Mouse (Mus musculus): ENCODE data around the gene Nhsl2. TPM values are rescaled to one million over a fixed set of nuclear protein-coding genes. Genes with fewer than 3 reads are reported as not detected.

The Nhsl2 gene
- polyA plus RNA-seq, 1 experiment from 2014 or later, result 7.2 TPM

DNA sequence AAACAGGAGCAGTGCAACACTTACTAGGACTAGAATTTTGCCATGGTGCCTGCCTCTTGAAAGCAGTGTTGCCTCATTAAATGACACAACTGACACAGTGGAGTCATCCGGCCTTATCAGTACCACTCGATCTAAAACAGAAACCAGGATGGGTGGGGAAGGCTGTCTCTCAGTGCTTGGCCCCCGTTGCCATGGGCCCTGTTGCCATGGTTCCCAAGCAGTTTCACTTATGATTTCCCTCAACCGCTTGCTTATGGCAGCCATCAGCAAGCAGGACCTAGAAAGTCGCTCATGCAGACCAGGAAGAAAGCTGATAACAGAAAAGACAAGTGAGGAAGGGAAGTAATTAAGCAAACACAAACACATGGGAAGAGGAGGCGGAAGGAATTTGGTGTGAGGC, 182.7 kb downstream of the Nhsl2 start:
- 37% methylated on average over 6 of the region's 6 CpGs for WGBS
- no peaks in the 10 kb centered on the region for H3K27me3 ChIP-seq
- H3K4me2 ChIP-seq, result no peak overlapping the region
- H3K27ac ChIP-seq, result no peak overlapping the region
- ATAC-seq (ENCODE audit: borderline replicate concordance, extremely low read depth, low FRiP score, low TSS enrichment), result no peak; the same call in 1 of the 2 replicates
- H3K36me3 ChIP-seq, result no peaks in the 10 kb centered on the region
- no peak overlapping the region for H3K9ac ChIP-seq
- H3K4me1 ChIP-seq, result peaks cover 6% of the 10 kb centered on the region; the same call in 1 of the 2 replicates
- H3K4me3 ChIP-seq, result no peak overlapping the region
- H3K9me3 ChIP-seq, result no peaks in the 10 kb centered on the region

DNA sequence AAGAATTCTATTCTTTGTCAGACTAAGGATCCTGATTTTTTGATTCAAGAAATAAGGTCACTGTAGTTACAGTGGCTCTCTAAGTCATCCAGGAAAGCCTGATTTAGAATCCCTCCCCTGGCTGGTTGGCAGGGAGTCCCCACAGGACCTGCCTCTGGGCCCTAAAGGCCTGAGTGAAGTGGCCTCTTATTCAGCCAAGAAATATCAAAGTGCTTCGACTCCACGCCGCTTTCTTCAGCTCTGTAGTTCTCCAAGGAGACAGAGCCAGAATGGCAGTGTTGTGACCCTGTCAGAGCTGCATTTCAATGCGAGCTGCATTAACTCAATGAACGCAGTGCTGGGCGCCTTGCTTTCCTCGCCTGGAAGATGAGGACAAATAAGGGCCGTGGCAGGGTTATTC, 183.2 kb downstream of the Nhsl2 start:
- no peaks in the 10 kb centered on the region for H3K27me3 ChIP-seq
- ATAC-seq (ENCODE audit: borderline replicate concordance, extremely low read depth, low FRiP score, low TSS enrichment), result no peak
- H3K9ac ChIP-seq, result no peak overlapping the region
- H3K27ac ChIP-seq, result no peak overlapping the region
- peaks cover 6% of the 10 kb centered on the region; the same call in 1 of the 2 replicates for H3K4me1 ChIP-seq
- H3K4me3 ChIP-seq, result no peak overlapping the region
- H3K9me3 ChIP-seq, result no peaks in the 10 kb centered on the region
- no peaks in the 10 kb centered on the region for H3K36me3 ChIP-seq
- 61% methylated on average over 8 of the region's 8 CpGs for WGBS
- no peak overlapping the region for H3K4me2 ChIP-seq

DNA sequence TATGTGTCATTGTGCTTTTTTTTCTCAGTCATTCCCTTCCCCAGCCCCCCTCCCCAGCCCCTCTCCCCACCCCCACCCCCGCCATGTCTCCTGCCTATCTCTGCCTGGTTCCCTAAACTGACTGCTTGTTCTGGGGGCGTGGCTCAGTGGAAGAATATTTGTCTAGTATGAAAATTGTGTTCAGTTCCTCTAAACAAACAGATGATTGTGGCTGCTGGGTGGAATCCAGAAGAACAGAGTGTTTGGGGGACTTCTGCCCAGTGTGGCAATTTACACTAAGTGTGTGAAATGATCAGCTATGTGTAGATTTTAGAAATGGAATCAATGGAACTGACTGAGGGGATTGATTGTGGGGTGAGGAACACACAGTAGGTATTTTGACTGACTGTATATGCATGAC, 184.4 kb downstream of the Nhsl2 start:
- H3K4me2 ChIP-seq, result no peak overlapping the region
- no peaks in the 10 kb centered on the region for H3K36me3 ChIP-seq
- no peak for ATAC-seq (ENCODE audit: borderline replicate concordance, extremely low read depth, low FRiP score, low TSS enrichment)
- H3K9me3 ChIP-seq, result no peaks in the 10 kb centered on the region
- no peak overlapping the region for H3K27ac ChIP-seq
- no peaks in the 10 kb centered on the region for H3K27me3 ChIP-seq
- peaks cover 9% of the 10 kb centered on the region; the same call in 1 of the 2 replicates for H3K4me1 ChIP-seq
- H3K9ac ChIP-seq, result no peak overlapping the region
- no peak overlapping the region for H3K4me3 ChIP-seq
- WGBS, result 67% methylated on average over 2 of the region's 2 CpGs

DNA sequence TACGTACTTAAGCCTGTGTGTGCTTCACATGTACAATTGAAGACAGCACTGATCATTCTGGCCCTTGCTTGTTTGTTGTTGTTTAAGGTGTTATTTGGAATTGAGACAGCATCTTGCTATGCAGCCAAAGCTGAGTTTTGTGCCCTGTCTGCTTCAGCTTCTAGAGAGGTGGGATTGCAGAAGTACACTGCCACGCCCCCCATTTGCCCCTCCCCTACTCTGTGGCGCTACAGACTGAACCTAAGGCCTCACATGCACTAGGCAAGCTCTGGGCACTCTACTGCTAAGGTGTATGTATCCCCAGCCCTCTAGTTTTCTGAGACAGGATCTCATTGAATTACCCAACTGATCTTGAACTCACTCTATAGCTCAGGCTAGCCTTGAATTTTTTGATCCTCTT, 186.5 kb downstream of the Nhsl2 start:
- 36% methylated on average over 3 of the region's 3 CpGs for WGBS
- peaks cover 9% of the 10 kb centered on the region; the same call in 1 of the 2 replicates for H3K4me1 ChIP-seq
- H3K9ac ChIP-seq, result no peak overlapping the region
- H3K27me3 ChIP-seq, result no peaks in the 10 kb centered on the region
- ATAC-seq (ENCODE audit: borderline replicate concordance, extremely low read depth, low FRiP score, low TSS enrichment), result no peak
- H3K36me3 ChIP-seq, result no peaks in the 10 kb centered on the region
- H3K4me2 ChIP-seq, result no peak overlapping the region
- H3K27ac ChIP-seq, result no peak overlapping the region
- H3K9me3 ChIP-seq, result no peaks in the 10 kb centered on the region
- no peak overlapping the region for H3K4me3 ChIP-seq

DNA sequence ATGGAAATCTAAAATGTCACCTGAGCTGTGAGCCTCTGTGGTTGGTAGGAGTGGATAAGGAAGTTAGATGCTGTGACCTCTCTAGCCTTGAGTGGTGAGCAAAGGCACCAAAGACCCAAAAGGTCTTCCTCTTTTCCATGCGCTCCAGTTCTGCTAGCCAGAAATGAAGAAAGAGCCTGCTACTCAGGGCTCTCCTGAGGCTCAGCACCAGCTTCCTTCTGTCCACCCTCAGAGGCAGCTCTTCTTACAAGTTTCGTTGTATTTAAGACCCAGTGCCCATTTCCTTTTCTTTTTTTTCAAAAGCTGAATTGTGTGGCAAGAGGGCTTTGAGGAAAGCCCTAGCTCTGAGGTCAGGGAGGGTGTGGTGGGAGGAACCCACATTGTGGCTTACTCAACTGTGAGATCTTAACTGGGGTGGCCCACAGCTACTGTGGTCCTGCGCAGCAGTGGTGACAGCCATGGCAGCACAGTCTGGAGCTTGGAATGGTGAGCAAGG, 187.7 kb downstream of the Nhsl2 start:
- Histone ChIP-seq H3K9me3 (no peaks in the 10 kb centered on the region), H3K4me3 (no peak overlapping the region), H3K27me3 (no peaks in the 10 kb centered on the region), H3K36me3 (no peaks in the 10 kb centered on the region), H3K4me1 (peaks cover 4% of the 10 kb centered on the region; the same call in 1 of the 2 replicates), H3K4me2 (no peak overlapping the region), H3K27ac (no peak overlapping the region), H3K9ac (no peak overlapping the region)
- 84% methylated on average over 3 of the region's 3 CpGs for WGBS
- no peak for ATAC-seq (ENCODE audit: borderline replicate concordance, extremely low read depth, low FRiP score, low TSS enrichment)

DNA sequence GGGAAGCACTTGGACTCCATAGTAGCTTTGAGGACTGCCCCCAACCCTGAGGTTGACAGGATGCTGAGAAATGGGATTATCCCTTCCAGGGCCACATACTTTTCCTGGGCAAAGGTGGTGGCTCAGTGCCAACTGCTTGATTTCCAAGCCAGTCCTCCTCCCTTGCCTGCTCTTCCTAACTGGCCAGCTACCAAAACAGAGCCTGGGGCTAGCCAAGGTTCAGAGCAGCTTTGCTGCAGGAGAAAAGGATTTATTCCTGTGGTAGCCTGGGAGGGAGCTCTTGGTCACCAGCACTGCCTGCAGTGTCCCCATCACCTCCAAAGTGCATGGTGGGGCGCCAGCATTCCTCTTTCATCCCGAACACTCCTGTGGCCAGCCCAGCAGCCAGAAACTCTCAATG, 188.3 kb downstream of the Nhsl2 start:
- Histone ChIP-seq H3K4me3 (no peak overlapping the region), H3K4me2 (no peak overlapping the region), H3K36me3 (no peaks in the 10 kb centered on the region), H3K9ac (no peak overlapping the region), H3K4me1 (0 out of 2 replicates have a peak, but pooled peaks cover 3% of the 10 kb centered on the region), H3K9me3 (no peaks in the 10 kb centered on the region), H3K27me3 (no peaks in the 10 kb centered on the region), H3K27ac (no peak overlapping the region)
- no peak for ATAC-seq (ENCODE audit: borderline replicate concordance, extremely low read depth, low FRiP score, low TSS enrichment)
- 51% methylated on average over 2 of the region's 2 CpGs for WGBS

DNA sequence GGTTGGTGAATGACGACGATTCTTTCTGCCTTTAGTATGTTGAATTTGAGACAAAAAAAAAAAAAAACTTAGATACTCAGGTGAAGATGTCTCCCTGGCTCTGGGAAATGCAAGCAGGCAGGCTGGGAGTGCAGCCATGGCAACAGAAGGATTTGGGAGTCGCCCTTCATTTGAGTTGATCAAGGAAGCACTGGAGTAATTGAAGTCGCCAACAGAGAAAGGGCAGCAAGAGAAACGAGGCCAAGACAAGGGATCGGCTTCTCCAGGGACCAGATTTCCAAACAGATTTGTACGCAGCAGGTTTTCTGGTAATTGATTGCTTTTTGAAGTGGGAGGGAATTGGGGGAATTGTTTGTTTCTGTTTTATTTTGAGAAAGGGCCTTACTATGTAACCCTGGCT, 192.4 kb downstream of the Nhsl2 start:
- H3K4me1 ChIP-seq, result 0 out of 2 replicates have a peak, but pooled peaks cover 3% of the 10 kb centered on the region
- no peak overlapping the region for H3K27ac ChIP-seq
- H3K4me3 ChIP-seq, result no peak overlapping the region
- H3K27me3 ChIP-seq, result no peaks in the 10 kb centered on the region; the same call in 1 of the 2 replicates
- ATAC-seq (ENCODE audit: borderline replicate concordance, extremely low read depth, low FRiP score, low TSS enrichment), result no peak
- no peak overlapping the region for H3K4me2 ChIP-seq
- WGBS, result 68% methylated on average over 7 of the region's 7 CpGs
- no peak overlapping the region for H3K9ac ChIP-seq
- no peaks in the 10 kb centered on the region for H3K36me3 ChIP-seq
- H3K9me3 ChIP-seq, result no peaks in the 10 kb centered on the region

DNA sequence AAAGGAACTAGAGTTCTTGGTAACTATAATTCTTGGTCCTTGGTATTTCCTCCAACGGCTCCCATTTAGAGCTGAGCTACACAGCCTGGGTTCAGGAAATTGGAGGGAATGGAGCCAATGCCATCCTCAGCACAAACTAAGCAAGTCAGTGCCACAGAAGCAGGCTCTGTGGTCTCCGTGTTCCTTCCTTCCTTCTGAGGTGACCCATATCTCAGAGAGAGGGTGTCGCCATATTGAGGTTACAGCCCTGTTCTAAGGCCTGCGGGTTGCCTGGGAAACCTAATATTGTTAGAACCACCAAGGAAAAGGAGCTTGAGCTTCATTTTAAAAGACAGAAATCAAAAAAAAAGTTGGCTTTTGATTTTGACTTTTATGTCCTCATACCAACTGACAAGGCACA, 193.2 kb downstream of the Nhsl2 start:
- Histone ChIP-seq H3K4me3 (no peak overlapping the region), H3K27ac (no peak overlapping the region), H3K27me3 (no peaks in the 10 kb centered on the region; the same call in 1 of the 2 replicates), H3K4me1 (0 out of 2 replicates have a peak, but pooled peaks cover 3% of the 10 kb centered on the region), H3K9ac (no peak overlapping the region), H3K4me2 (no peak overlapping the region), H3K9me3 (no peaks in the 10 kb centered on the region), H3K36me3 (no peaks in the 10 kb centered on the region)
- no peak for ATAC-seq (ENCODE audit: borderline replicate concordance, extremely low read depth, low FRiP score, low TSS enrichment)
- 83% methylated on average over 4 of the region's 4 CpGs for WGBS

DNA sequence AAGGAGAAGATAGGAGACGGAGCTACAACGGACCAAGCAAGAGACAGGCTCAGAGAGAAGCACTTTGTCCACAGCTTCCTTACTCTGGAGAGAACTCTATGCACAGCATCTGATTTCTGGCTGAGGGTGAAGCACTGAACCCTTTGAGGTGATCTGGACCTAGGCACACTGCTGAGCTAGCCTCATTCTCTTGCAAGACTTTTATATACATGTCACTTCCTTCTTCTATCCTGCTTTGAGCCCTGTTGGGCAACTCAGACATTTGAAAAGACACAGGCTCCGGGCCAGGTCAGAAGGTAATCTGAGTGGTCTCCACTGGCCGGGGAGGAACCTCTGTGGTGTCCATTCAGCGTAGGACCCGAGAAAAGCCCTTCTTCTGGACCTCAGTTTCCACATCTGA, 201.4 kb downstream of the Nhsl2 start:
- Histone ChIP-seq H3K4me2 (no peak overlapping the region), H3K4me3 (no peak overlapping the region), H3K36me3 (no peaks in the 10 kb centered on the region), H3K9ac (no peak overlapping the region), H3K9me3 (no peaks in the 10 kb centered on the region), H3K27me3 (no peaks in the 10 kb centered on the region; the same call in 1 of the 2 replicates), H3K4me1 (no peaks in the 10 kb centered on the region), H3K27ac (no peak overlapping the region)
- ATAC-seq (ENCODE audit: borderline replicate concordance, extremely low read depth, low FRiP score, low TSS enrichment), result no peak
- WGBS, result 84% methylated on average over 6 of the region's 6 CpGs

DNA sequence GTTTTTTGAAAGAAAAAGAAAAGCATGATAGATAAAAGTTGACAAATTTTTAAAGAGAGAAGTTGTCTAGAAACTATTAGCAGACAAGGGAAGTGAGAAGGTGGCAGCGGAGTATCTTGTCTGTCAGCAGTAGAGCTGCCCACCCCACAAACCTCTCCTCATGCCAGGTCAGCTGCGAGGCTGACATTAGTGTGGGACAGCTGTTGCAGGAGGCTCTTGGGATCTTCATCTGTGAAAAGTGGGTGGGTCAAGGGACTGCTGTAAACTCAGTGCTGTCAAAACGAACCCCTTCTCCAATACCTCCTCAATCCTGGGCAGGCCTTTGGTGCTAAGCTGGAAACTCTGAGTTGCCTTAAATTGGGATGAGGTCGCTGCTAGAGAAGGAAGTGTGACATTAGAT, 202.0 kb downstream of the Nhsl2 start:
- H3K27me3 ChIP-seq, result no peaks in the 10 kb centered on the region
- no peak for ATAC-seq (ENCODE audit: borderline replicate concordance, extremely low read depth, low FRiP score, low TSS enrichment)
- H3K27ac ChIP-seq, result no peak overlapping the region
- no peak overlapping the region for H3K9ac ChIP-seq
- no peaks in the 10 kb centered on the region for H3K4me1 ChIP-seq
- no peak overlapping the region for H3K4me3 ChIP-seq
- 71% methylated on average over 4 of the region's 4 CpGs for WGBS
- no peaks in the 10 kb centered on the region for H3K9me3 ChIP-seq
- H3K36me3 ChIP-seq, result no peaks in the 10 kb centered on the region
- H3K4me2 ChIP-seq, result no peak overlapping the region

DNA sequence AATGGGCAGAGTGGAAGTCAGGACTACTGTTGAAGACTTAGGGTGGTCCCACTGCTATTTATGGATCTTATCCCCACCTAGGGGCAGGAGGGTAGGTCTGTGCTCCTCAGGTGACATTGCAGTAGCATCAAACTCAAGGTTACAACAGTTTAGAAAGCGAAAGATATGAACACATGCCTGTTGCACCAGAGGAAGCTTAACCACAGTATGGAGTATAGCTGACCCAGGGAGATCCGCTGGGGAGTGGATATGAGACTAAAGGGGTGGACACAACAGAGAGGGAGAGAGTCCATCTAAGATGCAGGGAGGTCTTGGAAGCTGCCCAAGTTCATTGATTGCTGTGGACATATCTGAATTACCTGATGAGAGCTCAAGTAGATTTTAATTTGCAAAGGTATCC, 204.2 kb downstream of the Nhsl2 start:
- Histone ChIP-seq H3K4me3 (no peak overlapping the region), H3K36me3 (no peaks in the 10 kb centered on the region), H3K4me2 (no peak overlapping the region), H3K27me3 (no peaks in the 10 kb centered on the region), H3K9me3 (no peaks in the 10 kb centered on the region), H3K27ac (no peak overlapping the region), H3K4me1 (no peaks in the 10 kb centered on the region), H3K9ac (no peak overlapping the region)
- 82% methylated on average over 2 of the region's 2 CpGs for WGBS
- ATAC-seq (ENCODE audit: borderline replicate concordance, extremely low read depth, low FRiP score, low TSS enrichment), result no peak

DNA sequence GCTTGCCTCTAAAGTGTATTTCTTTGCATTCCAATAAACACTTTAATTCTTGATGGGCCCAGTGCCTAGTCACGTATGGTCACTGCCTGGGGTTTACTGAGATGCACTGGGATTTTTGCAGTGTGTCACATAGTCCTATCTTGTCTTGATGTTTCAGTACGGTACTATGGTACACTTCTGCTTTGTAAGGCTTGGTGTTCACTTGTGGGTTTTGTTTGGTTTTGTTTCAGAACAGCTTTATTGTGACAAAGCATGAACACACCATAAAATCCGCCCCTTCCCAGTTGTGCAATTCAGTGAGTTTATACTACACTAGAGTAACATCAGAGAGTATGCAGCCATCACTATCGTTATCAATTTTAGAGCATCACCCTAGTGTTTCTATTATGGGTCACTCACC, 204.8 kb downstream of the Nhsl2 start:
- H3K27me3 ChIP-seq, result no peaks in the 10 kb centered on the region
- no peak overlapping the region for H3K4me2 ChIP-seq
- no peaks in the 10 kb centered on the region for H3K9me3 ChIP-seq
- H3K9ac ChIP-seq, result no peak overlapping the region
- H3K4me1 ChIP-seq, result no peaks in the 10 kb centered on the region
- no peak overlapping the region for H3K4me3 ChIP-seq
- no peaks in the 10 kb centered on the region for H3K36me3 ChIP-seq
- H3K27ac ChIP-seq, result no peak overlapping the region
- WGBS, result 81% methylated on average over 4 of the region's 4 CpGs
- no peak for ATAC-seq (ENCODE audit: borderline replicate concordance, extremely low read depth, low FRiP score, low TSS enrichment)

DNA sequence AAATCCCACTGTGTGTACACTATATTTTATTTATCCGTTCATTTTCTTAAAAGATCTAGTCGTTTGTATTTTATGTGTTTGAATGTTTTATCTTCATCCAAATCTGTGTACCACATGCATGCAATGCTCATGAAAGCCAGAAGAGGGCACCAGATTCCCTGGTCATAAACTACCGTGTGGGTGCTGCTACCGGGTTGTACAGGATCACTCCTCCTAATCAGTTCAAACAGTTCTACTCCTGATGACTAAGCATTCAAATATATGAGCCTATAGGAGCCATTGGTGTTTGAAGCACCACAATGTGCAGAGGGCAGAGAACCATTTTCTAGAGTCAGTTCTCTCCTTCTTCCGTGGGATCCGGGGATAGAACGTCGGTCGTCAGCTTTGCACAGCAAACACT, 210.3 kb downstream of the Nhsl2 start:
- Histone ChIP-seq H3K4me3 (no peak overlapping the region), H3K4me1 (peaks cover 10% of the 10 kb centered on the region), H3K27me3 (no peaks in the 10 kb centered on the region), H3K9me3 (no peaks in the 10 kb centered on the region), H3K4me2 (no peak overlapping the region), H3K9ac (no peak overlapping the region), H3K36me3 (no peaks in the 10 kb centered on the region), H3K27ac (no peak overlapping the region)
- 59% methylated on average over 9 of the region's 9 CpGs for WGBS
- no peak for ATAC-seq (ENCODE audit: borderline replicate concordance, extremely low read depth, low FRiP score, low TSS enrichment)
